Mouse (Mus musculus): ENCODE data around the gene Zfp867.
A peak's percentile ranks its signal among the peaks of the same experiment; 100 is the strongest.

The Zfp867 gene

DNA sequence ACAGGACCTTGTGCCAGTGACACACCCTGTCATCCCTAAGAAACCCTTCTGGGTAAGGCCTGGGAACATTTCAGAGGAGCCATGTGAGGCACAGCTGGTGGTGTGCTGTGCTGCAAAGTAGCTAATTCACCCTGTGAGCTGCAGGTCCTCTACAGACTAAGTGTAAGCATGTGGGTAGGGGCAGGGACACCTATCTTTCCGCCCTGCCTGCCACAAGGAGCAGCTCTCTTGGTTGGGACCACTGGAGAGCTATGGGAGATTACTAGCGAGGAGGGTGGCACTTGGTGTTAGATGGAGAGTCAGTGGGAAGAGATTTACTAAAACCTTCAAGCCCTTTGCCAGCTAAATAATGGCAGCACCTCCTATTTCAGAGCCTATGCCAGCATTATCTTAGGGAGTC, 15.4 kb downstream of the Zfp867 start:
- no peak for DNase-seq

DNA sequence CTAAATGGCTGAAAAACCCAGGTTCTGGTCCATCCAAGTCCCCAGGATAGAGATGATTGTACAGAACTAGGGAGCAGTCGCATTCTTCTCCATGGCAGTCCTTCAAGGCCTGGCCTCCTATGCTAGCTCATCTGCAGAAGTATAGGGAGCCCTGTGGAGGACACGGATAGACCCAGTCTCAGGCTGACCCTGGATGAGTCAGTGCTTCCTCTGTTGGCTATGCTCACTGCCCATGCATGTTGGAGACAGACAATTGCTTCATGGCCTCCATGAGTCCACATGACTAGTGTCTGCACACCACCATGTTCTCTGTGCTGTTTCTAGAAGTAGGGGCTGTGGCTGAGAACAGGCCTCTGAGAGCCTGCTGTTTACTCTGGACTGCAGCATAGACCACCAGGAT, 15.9 kb downstream of the Zfp867 start:
- no peak for DNase-seq

DNA sequence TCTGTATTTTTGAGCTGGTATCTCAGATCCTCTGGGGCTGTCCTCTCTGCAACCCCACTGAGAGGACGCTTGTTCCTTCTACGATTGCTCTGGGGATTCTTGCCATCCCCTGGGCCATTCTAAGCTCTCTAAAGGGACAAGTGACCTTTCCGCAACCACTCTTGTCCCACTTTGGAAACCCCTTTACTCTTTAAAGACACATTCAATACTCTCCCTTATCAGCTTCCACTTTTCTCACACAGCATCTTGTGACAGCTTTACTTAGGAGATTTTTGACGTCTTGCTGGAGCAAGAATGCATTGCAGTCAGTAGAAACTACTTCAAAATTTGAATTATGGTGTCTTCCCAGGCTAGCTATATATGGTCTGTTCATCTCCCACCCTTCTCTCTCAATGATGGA, 21.2 kb downstream of the Zfp867 start, which contains the start of gene Snap47:
Gene Snap47 (minus strand): TSS at position 101 of the 400 bp plus-strand sequence.
- DNase-seq, result no peak

DNA sequence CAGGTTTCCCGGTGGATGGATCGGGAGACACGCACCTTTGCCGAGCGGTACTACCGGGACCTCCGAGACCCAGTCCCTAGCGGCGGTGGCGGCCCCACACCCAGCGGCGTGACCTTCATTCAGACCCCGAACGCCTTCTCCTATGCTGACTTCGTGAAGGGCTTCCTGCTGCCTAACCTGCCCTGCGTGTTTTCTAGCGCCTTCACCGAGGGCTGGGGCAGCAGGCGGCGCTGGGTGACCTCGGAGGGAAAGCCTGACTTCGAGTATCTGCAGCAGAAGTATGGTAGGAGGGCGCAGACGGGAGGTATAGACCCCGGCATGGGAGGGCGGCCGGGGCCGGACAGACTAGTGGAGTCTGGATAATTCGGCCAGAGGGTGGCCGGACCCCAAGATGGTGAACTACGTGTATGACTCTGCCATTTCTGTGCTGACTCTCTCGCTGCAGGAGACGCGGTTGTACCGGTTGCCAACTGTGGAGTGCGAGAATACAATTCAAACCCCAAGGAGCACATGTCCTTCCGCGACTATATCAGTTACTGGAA, 22.0 kb downstream of the Zfp867 start:
- DNase-seq, result no peak

DNA sequence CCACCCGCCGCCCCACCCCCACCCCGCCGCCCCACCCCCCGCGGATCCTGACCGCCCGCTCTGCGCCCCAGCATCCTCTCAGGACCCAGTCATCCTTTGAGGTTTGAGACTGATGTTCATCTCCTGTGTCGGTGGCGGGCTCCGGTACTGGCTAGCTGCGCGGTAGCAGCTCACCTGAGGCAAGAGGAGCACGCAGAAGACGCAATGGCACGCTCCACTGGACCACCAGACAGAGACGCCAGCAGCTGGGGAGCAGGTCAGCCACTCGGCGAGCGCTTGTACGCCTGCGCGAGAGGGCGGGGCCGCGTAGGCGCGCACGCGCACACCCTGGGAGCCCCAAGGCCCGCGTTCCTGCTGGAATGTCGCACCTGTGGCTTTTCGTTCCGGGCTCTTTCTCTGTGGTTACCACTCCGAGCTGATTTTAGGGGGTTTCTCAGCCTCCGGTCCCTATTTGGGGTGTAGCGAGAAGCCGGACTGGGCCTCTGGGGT, 22.5 kb downstream of the Zfp867 start, which contains the start of gene Jmjd4:
Gene Jmjd4 (plus strand): TSS at position 305 of the 489 bp plus-strand sequence.
- DNase-seq, result peak; percentile 91 to 93

DNA sequence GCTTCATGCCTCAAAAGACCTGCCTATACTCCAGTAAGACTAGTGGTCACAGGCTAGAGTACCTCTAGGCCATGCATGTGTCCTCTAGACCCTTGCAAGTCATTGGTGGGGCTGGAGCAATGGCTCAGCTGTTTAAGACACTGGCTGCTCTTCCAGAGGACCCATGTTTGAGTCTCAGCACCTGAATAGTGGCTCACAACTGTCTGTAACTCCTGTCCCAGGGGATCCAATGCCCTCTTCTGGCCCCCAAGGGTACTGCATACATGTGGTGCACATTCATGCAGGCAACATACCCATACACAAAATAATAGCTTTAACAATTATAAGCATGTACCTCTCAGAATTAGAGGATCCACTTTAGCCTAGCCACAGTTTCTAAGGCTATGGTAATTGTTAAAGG, 29.2 kb downstream of the Zfp867 start:
- DNase-seq, result peak; percentile 36 to 39

DNA sequence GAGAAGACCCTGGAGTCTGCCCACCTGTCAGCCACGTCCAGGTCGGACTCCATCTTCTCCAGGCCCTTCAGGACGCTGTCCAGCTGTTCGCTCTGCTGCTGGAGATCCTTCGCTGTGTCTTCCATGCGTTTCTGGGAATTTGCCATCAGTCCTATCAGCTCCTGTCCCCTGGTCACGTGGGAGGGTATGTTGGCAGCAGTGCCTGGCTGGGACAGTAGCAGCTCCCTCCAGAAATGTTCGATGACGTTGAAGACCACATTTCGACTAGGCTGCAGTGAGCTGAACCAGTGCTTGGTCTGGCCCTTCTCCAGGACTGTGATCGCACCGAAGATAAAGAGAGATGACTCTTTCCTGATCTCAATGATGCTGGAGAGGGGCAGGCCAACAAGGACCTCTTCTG, 34.3 kb downstream of the Zfp867 start:
- no peak for DNase-seq

DNA sequence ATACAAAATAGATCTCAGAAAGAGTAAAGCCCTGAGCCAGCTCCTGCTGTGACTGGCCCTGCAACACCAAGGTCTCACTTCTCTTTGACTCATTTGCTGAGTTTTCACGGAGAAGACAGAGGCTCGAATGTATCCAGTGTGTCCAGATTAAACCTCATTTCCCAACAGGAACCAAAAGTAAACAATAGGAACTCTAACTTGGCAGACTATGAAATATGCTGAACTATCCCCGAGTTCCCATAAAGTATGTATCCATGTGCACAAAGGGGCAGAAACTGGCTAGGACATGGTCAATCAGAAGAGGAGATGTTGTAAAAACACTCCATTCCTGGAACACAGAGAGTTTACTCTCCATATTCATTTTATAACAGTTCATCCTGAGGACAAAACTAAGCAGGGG, 40.0 kb downstream of the Zfp867 start:
- no peak for DNase-seq

DNA sequence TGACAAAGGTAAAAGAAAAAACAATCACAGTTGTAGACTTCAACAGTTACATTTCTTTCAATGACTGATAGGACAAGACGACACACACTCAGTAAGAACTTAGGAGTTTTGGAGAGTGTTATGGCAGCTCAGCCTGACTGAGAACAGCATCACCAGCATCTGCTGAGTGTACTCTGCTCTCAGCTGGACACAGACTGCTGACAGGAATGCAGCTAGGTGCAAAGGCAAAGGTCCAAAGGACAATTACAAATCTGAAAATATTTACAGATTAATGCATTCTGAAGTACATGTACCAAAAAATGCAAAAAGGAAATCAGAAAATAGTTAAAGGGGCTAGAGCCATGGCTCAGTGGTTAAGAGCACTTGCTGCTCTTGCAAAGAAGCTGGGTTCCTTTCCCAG, 42.3 kb downstream of the Zfp867 start:
- no peak for DNase-seq

DNA sequence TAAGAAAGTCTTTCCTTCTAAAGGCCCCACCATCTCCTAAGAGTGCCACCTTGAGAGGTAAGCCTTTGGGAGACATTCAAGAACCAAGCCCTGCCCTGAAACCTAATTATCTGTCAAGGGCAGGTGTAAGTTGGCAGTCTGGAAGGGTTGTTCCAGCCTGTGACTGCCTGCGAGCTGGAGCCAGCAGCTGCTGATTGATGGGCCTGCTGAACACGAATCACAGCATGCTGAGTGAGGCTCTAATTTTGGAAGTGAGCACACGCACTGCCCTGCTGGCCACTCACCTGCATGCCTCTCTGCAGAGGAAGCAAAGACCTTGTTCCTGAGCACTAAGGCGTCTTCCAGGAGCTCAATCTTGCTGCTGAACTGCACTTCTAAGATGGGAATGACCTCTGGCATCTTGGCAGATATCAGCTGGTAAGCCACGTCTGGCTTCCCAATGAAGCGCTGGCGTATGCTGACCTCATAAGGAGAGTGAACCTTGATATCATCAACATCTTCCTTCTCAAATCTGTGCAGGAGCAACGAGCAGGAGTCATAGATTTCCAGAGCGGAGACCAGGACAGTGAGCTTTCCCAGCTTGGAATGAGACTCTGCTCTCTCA, 44.1 kb downstream of the Zfp867 start:
- no peak for DNase-seq

DNA sequence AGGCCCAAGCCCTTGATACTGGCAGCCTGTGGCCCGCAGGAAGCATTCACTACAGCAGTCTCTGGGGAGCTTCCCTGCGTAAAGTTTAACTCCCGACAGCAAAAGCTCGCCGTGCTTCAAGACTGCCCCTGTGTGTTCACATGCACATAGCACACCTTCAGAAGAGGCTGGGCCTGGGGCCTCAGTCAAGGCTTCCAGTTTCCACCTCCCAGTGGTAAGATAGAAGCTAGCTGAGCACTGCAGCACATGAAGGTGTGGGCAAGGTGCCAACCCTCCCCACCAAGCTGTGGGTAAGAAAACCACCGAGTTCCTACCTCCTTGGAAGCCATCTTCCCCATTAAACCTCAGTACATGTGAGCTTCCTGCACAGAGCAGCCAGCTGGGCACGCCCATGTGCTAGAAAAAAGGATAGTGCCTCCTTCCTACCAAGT, 46.6 kb downstream of the Zfp867 start:
- no peak for DNase-seq

DNA sequence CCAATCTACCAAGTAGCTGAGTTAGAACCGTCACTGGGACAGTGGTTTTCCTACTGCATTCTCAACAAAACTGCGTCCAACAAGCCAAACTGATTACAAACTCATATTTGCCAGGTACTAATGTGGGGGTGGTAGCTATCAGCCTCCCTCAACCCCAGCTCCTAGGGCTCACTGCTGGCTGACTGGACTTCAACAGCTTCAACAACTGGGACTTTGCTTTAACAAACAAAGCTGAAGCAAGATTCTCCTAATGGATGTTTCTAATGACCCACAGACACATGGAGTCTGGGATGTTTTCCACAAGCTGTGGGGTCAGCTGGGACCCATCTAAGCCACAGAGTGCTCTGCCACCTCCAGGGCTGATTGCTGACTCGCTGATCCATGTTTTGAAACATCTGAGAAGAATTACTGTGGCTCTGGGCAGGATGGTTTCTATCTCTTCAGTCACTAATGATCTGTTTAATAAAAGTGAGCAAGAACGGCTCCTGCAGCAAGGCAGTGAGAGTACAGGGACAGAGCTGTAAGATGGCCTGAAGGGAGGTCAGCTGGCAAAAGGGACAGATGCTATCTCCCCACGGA, 49.2 kb downstream of the Zfp867 start:
- no peak for DNase-seq

DNA sequence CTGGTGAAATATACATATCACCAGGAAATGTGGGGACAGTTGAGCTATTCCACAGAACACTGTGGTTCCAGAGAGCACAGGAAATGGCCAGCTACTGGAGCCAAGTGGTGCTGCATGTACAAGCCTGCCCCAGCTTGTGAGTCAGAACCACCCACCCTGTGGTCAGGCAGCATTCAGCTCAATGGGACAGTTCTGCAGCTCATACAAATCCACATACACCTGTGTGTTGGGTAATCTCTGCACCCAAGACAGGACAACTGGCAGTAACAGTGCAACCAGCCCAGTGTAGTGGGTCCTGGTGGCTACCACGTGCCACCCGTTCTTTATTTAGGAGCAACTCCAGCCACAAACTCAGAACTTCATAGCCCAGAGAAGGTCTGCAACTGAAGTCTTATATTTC, 50.3 kb downstream of the Zfp867 start:
- no peak for DNase-seq

DNA sequence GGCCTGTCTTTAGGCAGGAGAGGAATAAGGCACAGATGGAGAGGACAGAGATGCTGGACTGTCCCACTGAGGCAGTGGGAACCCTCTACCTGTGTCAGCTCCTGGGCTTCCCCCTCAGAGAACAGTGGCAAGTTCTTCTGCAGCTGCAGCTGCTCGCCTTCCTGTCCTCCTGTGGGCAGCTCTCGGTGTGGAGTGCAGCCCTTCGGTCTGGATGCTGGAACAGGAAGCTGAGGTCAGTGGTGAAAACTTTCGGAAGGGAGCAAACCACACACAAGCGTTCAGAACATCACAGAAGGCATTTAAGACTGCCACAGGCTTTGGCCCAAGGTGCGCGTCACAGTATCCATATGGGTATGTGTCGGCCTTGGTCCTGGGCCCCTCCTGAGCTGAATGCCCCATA, 50.8 kb downstream of the Zfp867 start:
- no peak for DNase-seq

DNA sequence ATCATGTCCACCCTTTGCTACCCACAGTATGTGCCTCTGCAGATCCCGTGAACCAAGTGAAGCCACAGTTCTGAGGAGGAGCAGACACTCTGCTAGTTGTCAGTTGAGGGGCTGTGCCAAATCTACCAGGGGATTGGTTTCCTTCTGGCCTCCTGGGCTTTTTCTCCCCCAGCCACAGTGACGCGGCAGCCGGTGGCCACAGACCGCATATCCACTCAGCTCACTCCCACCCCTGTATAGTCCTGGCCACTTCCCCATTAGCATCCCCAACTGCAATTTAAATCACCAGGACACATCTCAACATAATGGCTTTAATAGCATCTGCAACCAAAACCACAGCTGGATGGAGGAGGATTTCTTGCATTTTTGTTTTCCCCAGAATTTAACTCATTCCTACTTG, 53.6 kb downstream of the Zfp867 start:
- DNase-seq, result peak; percentile 7 to 25

DNA sequence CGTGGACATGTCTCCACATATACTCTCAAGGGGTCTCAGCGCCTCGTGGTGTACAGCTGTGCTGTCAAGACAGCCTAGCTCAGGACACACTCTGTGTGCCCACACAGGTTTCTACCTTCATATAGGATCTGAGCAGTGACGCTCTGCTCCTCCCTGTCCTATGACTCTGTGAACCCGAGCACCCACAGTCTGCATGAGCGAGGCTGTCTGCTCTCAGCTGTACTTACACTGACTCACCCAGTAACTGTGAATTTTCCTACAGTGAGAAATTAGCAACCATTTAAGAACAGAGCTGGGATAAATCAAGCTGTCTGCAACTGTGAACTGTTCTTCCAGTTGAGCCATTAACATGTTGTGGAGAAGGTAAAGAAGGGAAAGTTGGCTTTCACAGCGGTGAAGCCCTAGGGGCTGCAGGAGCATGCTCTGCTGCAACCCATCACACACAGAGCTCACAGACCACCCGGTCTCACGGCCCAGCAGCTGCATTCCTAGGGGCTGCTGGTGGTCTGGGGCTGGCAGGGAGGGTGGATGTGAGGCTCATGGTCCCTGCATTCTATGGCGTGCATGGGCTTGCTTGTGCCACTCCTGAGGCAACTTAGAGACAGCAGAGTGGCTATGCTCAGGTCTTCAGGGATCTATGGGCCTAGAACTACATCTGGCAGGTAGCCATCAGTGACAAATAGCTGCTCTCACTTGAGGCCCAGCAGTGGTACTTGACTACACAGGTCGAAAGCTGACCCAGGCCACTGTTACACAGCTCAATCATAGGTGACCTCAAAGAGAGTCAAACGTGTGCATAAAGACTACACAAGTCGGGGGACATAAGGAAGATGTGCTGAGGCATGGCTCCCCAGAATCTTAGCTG, 59.0 kb downstream of the Zfp867 start:
- DNase-seq, result no peak

DNA sequence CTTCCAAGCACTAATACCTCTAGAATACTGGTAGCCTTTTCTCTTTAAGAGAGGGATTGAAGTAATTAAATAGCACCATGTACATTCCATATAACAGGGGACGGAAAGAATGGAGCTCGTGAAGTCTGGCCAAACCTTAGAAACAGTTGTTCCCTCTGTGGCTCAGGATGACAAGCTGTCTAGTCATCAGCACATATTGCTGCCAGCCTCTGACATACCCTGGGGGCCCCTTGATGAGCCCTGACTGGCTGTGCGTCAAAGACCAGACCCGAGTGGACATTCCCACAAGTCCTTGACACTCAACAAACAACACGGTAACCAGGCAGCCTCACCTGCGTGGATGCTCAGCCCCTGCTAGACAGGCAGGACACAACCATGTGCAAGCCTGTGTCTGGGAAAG, 60.2 kb downstream of the Zfp867 start:
- no peak for DNase-seq

All from B cell, adult 2 months (primary cell).